8 mouse cellular contexts compared by ENCODE assay signal in the genomic region with DNA sequence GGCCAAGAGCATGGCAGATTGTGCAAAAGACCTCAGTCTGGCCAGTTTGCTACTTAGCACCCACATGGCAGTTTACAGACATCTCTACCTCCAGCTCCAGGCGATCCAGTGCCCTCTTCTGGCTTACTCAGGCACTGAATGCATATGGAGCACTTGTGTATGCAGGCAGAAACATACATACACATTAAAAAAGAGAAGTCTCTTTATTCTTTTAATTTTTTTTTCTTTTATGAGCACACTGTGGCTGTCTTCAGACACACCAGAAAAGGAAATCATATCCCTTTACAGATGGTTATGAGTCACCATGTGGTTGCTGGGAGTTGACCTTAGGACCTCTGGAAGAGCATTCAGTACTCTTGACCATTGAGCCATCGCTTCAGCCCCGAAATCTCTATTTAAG. TPM values are rescaled to one million over a fixed set of nuclear protein-coding genes. Genes with fewer than 3 reads are reported as not detected.
A peak's percentile ranks its signal among the peaks of the same experiment; 100 is the strongest.
DNase-seq lines count a peak whose midpoint lies in the region; ATAC-seq and TF ChIP-seq lines count a peak whose summit lies in the region.

No protein-coding gene starts in this region.

- H3K4me3 ChIP-seq in hindbrain, embryonic 11.5 days (ENCODE audit: low read depth, low read length), result no peak overlapping the region
- no peak overlapping the region for H3K4me3 ChIP-seq in hindbrain, embryonic 12.5 days
- H3K4me3 ChIP-seq in lung, embryonic 14.5 days (ENCODE audit: low read depth, low read length), result no peak overlapping the region

- no peak overlapping the region for H3K27ac ChIP-seq in hindbrain, embryonic 11.5 days (ENCODE audit: low read depth, low read length)
- no peak overlapping the region for H3K27ac ChIP-seq in hindbrain, embryonic 12.5 days
- H3K27ac ChIP-seq in lung, embryonic 14.5 days (ENCODE audit: low read depth), result no peak overlapping the region

- ATAC-seq in hindbrain, embryonic 11.5 days (ENCODE audit: low FRiP score), result no peak
- no peak for ATAC-seq in hindbrain, embryonic 12.5 days (ENCODE audit: low FRiP score)
- no peak for ATAC-seq in lung, embryonic 14.5 days (ENCODE audit: insufficient read depth)

- DNase-seq in hindbrain, embryonic 11.5 days (ENCODE audit: low spot score), result peak; percentile 20
- peak; percentile 68 to 74 for DNase-seq in B cell, adult 2 months
- peak; percentile 60 for DNase-seq in R1 (ENCODE audit: low read depth, low spot score)
- DNase-seq in fibroblast of lung, adult 2 months (ENCODE audit: low read depth), result peak; percentile 10
- DNase-seq in lung, embryonic 14.5 days, result peak; percentile 44
- peak; percentile 26 to 54 for DNase-seq in thymus, adult 18-20 months
- no peak for DNase-seq in layer of hippocampus, postnatal 25 days (ENCODE audit: extremely low spot score in 1 of 2, low spot score in 1 of 2)

- no peak overlapping the region for H3K9ac ChIP-seq in hindbrain, embryonic 11.5 days (ENCODE audit: low read depth, low read length)
- no peak overlapping the region for H3K9ac ChIP-seq in hindbrain, embryonic 12.5 days
- no peak overlapping the region for H3K9ac ChIP-seq in lung, embryonic 14.5 days

- H3K9me3 ChIP-seq in hindbrain, embryonic 11.5 days (ENCODE audit: control insufficient read depth, low read length), result no peaks in the 10 kb centered on the region
- no peaks in the 10 kb centered on the region for H3K9me3 ChIP-seq in hindbrain, embryonic 12.5 days (replicated peaks)
- H3K9me3 ChIP-seq in lung, embryonic 14.5 days (ENCODE audit: low read depth, low read length), result no peaks in the 10 kb centered on the region

- 77% methylated on average over 3 of the region's 3 CpGs for WGBS in hindbrain, embryonic 11.5 days
- WGBS in hindbrain, embryonic 12.5 days, result 73% methylated on average over 3 of the region's 3 CpGs
- 69% methylated on average over 3 of the region's 3 CpGs for WGBS in lung, embryonic 14.5 days

- H3K36me3 ChIP-seq in hindbrain, embryonic 11.5 days (ENCODE audit: control insufficient read depth, insufficient read depth, low read length), result peaks cover 5% of the 10 kb centered on the region; the same call in 1 of the 2 replicates
- peaks cover 11% of the 10 kb centered on the region for H3K36me3 ChIP-seq in hindbrain, embryonic 12.5 days
- peaks cover 12% of the 10 kb centered on the region for H3K36me3 ChIP-seq in lung, embryonic 14.5 days (ENCODE audit: insufficient read depth)

- no peaks in the 10 kb centered on the region for H3K4me1 ChIP-seq in hindbrain, embryonic 11.5 days (replicated peaks; ENCODE audit: control insufficient read depth, insufficient read depth, low read length)
- H3K4me1 ChIP-seq in hindbrain, embryonic 12.5 days, result peaks cover 20% of the 10 kb centered on the region; the same call in 1 of the 2 replicates
- H3K4me1 ChIP-seq in lung, embryonic 14.5 days (ENCODE audit: insufficient read depth), result peaks cover 4% of the 10 kb centered on the region; the same call in 1 of the 2 replicates

- H3K27me3 ChIP-seq in hindbrain, embryonic 11.5 days (ENCODE audit: control insufficient read depth, insufficient read depth, low read length), result no peaks in the 10 kb centered on the region
- no peaks in the 10 kb centered on the region for H3K27me3 ChIP-seq in hindbrain, embryonic 12.5 days
- no peaks in the 10 kb centered on the region for H3K27me3 ChIP-seq in lung, embryonic 14.5 days (ENCODE audit: insufficient read depth, low read length)

- TF ChIP-seq CTCF in lung, embryonic 14.5 days (IDR thresholded peaks at IDR 0.05; ENCODE audit: low read depth), result peak; percentile 36; the same call in 1 of the 2 replicates

- H3K4me2 ChIP-seq in hindbrain, embryonic 11.5 days (replicated peaks; ENCODE audit: low read depth, low read length), result no peak overlapping the region
- no peak overlapping the region for H3K4me2 ChIP-seq in hindbrain, embryonic 12.5 days (replicated peaks)
- H3K4me2 ChIP-seq in lung, embryonic 14.5 days, result no peak overlapping the region

RNA-seq across cellular contexts. Expression of a gene that starts 35.3 kb away (rescaled TPM):
- 32.8 and 38.4 TPM in 2 replicates for polyA plus RNA-seq in hindbrain, embryonic 11.5 days (2014; fragmentation: Nextera tagmentation; extraction: Ambion mirVana)
- polyA plus RNA-seq in hindbrain, embryonic 12.5 days (2016; fragmentation: Nextera tagmentation; extraction: Ambion mirVana), result 35.1 and 36.4 TPM in 2 replicates
- 35.9 and 37.2 TPM in 2 replicates for polyA plus RNA-seq in lung, embryonic 14.5 days (2014; fragmentation: Nextera tagmentation; extraction: Ambion mirVana)
- total RNA-seq in layer of hippocampus, postnatal 25 days (2021), result 10 to 100 TPM; 36.8 to 41.7 TPM

Comparison
In these comparisons a context has a peak if more than half of its experiments do, and no peak if none do; other contexts are left out.
1. DNase-seq: peak in hindbrain, embryonic 11.5 days (single experiment), B cell, adult 2 months (2 of 2), R1 (single experiment), fibroblast of lung, adult 2 months (single experiment), lung, embryonic 14.5 days (single experiment) and thymus, adult 18-20 months (2 of 2); none in layer of hippocampus, postnatal 25 days (0 of 2).